Mouse (Mus musculus) CH12.LX (cell line): Measurements from ENCODE around the gene Fosl2. TPM values are rescaled to one million over a fixed set of nuclear protein-coding genes. Genes with fewer than 3 reads are reported as not detected.

ENCODE experiments used
- DNase-seq: peaks from one replicate; pipeline ENCODE4 v3.0.0-alpha.2; 2013; ENCODE audit errors: extremely low read depth
- H3K27ac ChIP-seq: 2 replicates; pipeline ENCODE4 v1.5.1; 2012; ENCODE audit warnings: low read depth, mild to moderate bottlenecking, control low read depth, moderate library complexity; ENCODE audit not compliant: insufficient read depth
- H3K27me3 ChIP-seq: replicated peaks from 2 replicates; pipeline ENCODE3; 2012; ENCODE audit warnings: inconsistent platforms
- H3K36me3 ChIP-seq, 2 experiments: replicated peaks in 1 of 2; 2 replicates each; pipeline versions ENCODE3 to v1.6.1; 2012; ENCODE audit warnings: inconsistent platforms in 1 of 2, low read length in 1 of 2, mild to moderate bottlenecking in 1 of 2, mixed read lengths in 1 of 2, moderate library complexity in 1 of 2; ENCODE audit not compliant: control insufficient read depth in 1 of 2, insufficient read depth in 1 of 2
- H3K4me1 ChIP-seq, 2 experiments: 2 replicates each; pipeline ENCODE4 v1.6.1; 2012; ENCODE audit warnings: inconsistent platforms in 1 of 2, moderate library complexity in 1 of 2; ENCODE audit not compliant: insufficient read depth in 2 of 2, control insufficient read depth in 1 of 2
- H3K4me2 ChIP-seq: 2 replicates; pipeline ENCODE4 v1.6.1; 2012; ENCODE audit warnings: low read depth, mild to moderate bottlenecking, control low read depth; ENCODE audit not compliant: poor library complexity, insufficient read depth, severe bottlenecking
- H3K4me3 ChIP-seq, 3 experiments: fragments of 150-350 bp in 1 of 3; sonication (generic) in 1 of 3; replicated peaks in 1 of 3; 2 replicates each; pipeline versions ENCODE3 to v1.5.1; 2011 to 2012; ENCODE audit warnings: low read depth in 2 of 3, low read length in 2 of 3, mild to moderate bottlenecking in 2 of 3, moderate library complexity in 2 of 3, control low read depth in 1 of 3, improper control_type of control experiment in 1 of 3, inconsistent platforms in 1 of 3, mixed read lengths in 1 of 3; ENCODE audit not compliant: poor library complexity in 1 of 3
- H3K79me2 ChIP-seq: replicated peaks from 2 replicates; pipeline ENCODE4 v1.6.1; 2012; ENCODE audit warnings: mild to moderate bottlenecking, moderate library complexity; ENCODE audit not compliant: control insufficient read depth, poor library complexity, insufficient read depth, severe bottlenecking; ENCODE audit errors: extremely low read depth
- H3K9ac ChIP-seq: 2 replicates; pipeline ENCODE4 v1.6.1; 2012; ENCODE audit warnings: low read depth, mild to moderate bottlenecking, control low read depth, moderate library complexity; ENCODE audit not compliant: insufficient read depth
- H3K9me3 ChIP-seq: replicated peaks from 2 replicates; pipeline ENCODE3; 2012; ENCODE audit warnings: low read length, inconsistent platforms, mixed read lengths
- BHLHE40 ChIP-seq: IDR thresholded peaks from 2 replicates; pipeline ENCODE4 v1.6.1; 2011; ENCODE audit warnings: mild to moderate bottlenecking, low read depth, low read length, improper control_type of control experiment
- CHD1 ChIP-seq: IDR thresholded peaks from 2 replicates; pipeline ENCODE4 v1.6.1; 2012; ENCODE audit warnings: low read depth, low read length, improper control_type of control experiment, inconsistent platforms
- CHD2 ChIP-seq: IDR thresholded peaks from 2 replicates; pipeline ENCODE4 v1.6.1; 2011; ENCODE audit warnings: low read length, improper control_type of control experiment
- CTCF ChIP-seq, 2 experiments: IDR thresholded peaks in 1 of 2; conservative IDR thresholded peaks in 1 of 2; 2 replicates each; pipeline ENCODE4 v1.5.1; 2011 to 2012; ENCODE audit warnings: low read depth in 2 of 2, low read length in 2 of 2, improper control_type of control experiment in 1 of 2, inconsistent platforms in 1 of 2, mild to moderate bottlenecking in 1 of 2, moderate library complexity in 1 of 2
- E2F4 ChIP-seq: IDR thresholded peaks from 2 replicates; pipeline ENCODE4 v1.6.1; 2011; ENCODE audit warnings: low read depth, low read length, improper control_type of control experiment; ENCODE audit not compliant: insufficient replicate concordance
- ELF1 ChIP-seq: IDR thresholded peaks from 2 replicates; pipeline ENCODE4 v1.6.1; 2014; ENCODE audit warnings: low read depth, mild to moderate bottlenecking, inconsistent platforms, low read length, improper control_type of control experiment
- EP300 ChIP-seq: IDR thresholded peaks from 2 replicates; pipeline ENCODE4 v1.6.1; 2011; ENCODE audit warnings: low read length, improper control_type of control experiment
- ETS1 ChIP-seq: conservative IDR thresholded peaks from 2 replicates; pipeline ENCODE4 v1.6.1; 2012; ENCODE audit warnings: low read depth, mild to moderate bottlenecking, inconsistent platforms, low read length, improper control_type of control experiment, moderate library complexity
- GABPA ChIP-seq: IDR thresholded peaks from 2 replicates; pipeline ENCODE4 v1.6.1; 2012; ENCODE audit warnings: low read depth, low read length, improper control_type of control experiment, inconsistent platforms; ENCODE audit not compliant: insufficient replicate concordance
- HCFC1 ChIP-seq: IDR thresholded peaks from 2 replicates; pipeline ENCODE4 v1.6.1; 2012; ENCODE audit warnings: low read depth, mild to moderate bottlenecking, inconsistent platforms, low read length, improper control_type of control experiment
- IRF4 ChIP-seq: IDR thresholded peaks from 2 replicates; pipeline ENCODE4 v1.6.1; 2014; ENCODE audit warnings: low read depth, mild to moderate bottlenecking, inconsistent platforms, low read length, improper control_type of control experiment
- JUN ChIP-seq: IDR thresholded peaks from 2 replicates; pipeline ENCODE4 v1.6.1; 2011; ENCODE audit warnings: low read depth, mild to moderate bottlenecking, low read length, improper control_type of control experiment, moderate library complexity; ENCODE audit not compliant: insufficient read depth
- JUND ChIP-seq: conservative IDR thresholded peaks from 2 replicates; pipeline ENCODE4 v1.6.1; 2011; ENCODE audit warnings: low read depth, low read length, improper control_type of control experiment
- KAT2A ChIP-seq: IDR thresholded peaks from 2 replicates; pipeline ENCODE4 v1.6.1; 2012; ENCODE audit warnings: low read length, improper control_type of control experiment, inconsistent platforms; ENCODE audit not compliant: insufficient replicate concordance
- MAFK ChIP-seq: IDR thresholded peaks from 2 replicates; pipeline ENCODE4 v1.6.1; 2011; ENCODE audit warnings: low read length, improper control_type of control experiment; ENCODE audit not compliant: insufficient replicate concordance
- MAX ChIP-seq: IDR thresholded peaks from 2 replicates; pipeline ENCODE4 v1.6.1; 2011; ENCODE audit warnings: low read length, improper control_type of control experiment
- MAZ ChIP-seq: IDR thresholded peaks from 2 replicates; pipeline ENCODE4 v1.6.1; 2012; ENCODE audit warnings: low read depth, mild to moderate bottlenecking, inconsistent platforms, low read length, improper control_type of control experiment, moderate library complexity
- MEF2A ChIP-seq: IDR thresholded peaks from 2 replicates; pipeline ENCODE4 v1.6.1; 2014; ENCODE audit warnings: low read depth, mild to moderate bottlenecking, inconsistent platforms, low read length, improper control_type of control experiment, borderline replicate concordance
- MXI1 ChIP-seq: IDR thresholded peaks from 2 replicates; pipeline ENCODE4 v1.6.1; 2011; ENCODE audit warnings: mild to moderate bottlenecking, low read depth, low read length, improper control_type of control experiment
- MYC ChIP-seq: IDR thresholded peaks from 2 replicates; pipeline ENCODE4 v1.6.1; 2011; ENCODE audit warnings: low read depth, mild to moderate bottlenecking, improper control_type of control experiment, low read length
- NELFE ChIP-seq: IDR thresholded peaks from 2 replicates; pipeline ENCODE4 v1.6.1; 2011; ENCODE audit warnings: low read depth, low read length, improper control_type of control experiment
- NRF1 ChIP-seq: IDR thresholded peaks from 2 replicates; pipeline ENCODE4 v1.6.1; 2014; ENCODE audit warnings: low read depth, mild to moderate bottlenecking, inconsistent platforms, low read length, improper control_type of control experiment, moderate library complexity
- PAX5 ChIP-seq: IDR thresholded peaks from 2 replicates; pipeline ENCODE4 v1.6.1; 2012; ENCODE audit warnings: low read length, inconsistent platforms, mixed read lengths
- POLR2A ChIP-seq: IDR thresholded peaks from 2 replicates; pipeline ENCODE4 v1.6.1; 2011; ENCODE audit warnings: low read depth, mild to moderate bottlenecking, improper control_type of control experiment, low read length
- POLR2AphosphoS2 ChIP-seq: IDR thresholded peaks from 2 replicates; pipeline ENCODE4 v1.6.1; 2011; ENCODE audit warnings: low read depth, low read length, improper control_type of control experiment
- RAD21 ChIP-seq: IDR thresholded peaks from 2 replicates; pipeline ENCODE4 v1.6.1; 2011; ENCODE audit warnings: low read depth, mild to moderate bottlenecking, low read length, improper control_type of control experiment, moderate library complexity
- RCOR1 ChIP-seq: conservative IDR thresholded peaks from 2 replicates; pipeline ENCODE4 v1.6.1; 2012; ENCODE audit warnings: low read depth, mild to moderate bottlenecking, inconsistent platforms, low read length, improper control_type of control experiment
- SIN3A ChIP-seq: IDR thresholded peaks from 2 replicates; pipeline ENCODE4 v1.6.1; 2012; ENCODE audit warnings: low read length, improper control_type of control experiment, inconsistent platforms
- SMC3 ChIP-seq: IDR thresholded peaks from 2 replicates; pipeline ENCODE4 v1.6.1; 2011; ENCODE audit warnings: low read depth, low read length, improper control_type of control experiment
- TBP ChIP-seq: conservative IDR thresholded peaks from 2 replicates; pipeline ENCODE4 v1.6.1; 2011; ENCODE audit warnings: low read depth, low read length, improper control_type of control experiment
- TCF12 ChIP-seq: IDR thresholded peaks from 2 replicates; pipeline ENCODE4 v1.6.1; 2014; ENCODE audit warnings: low read depth, mild to moderate bottlenecking, inconsistent platforms, low read length, improper control_type of control experiment
- UBTF ChIP-seq: IDR thresholded peaks from 2 replicates; pipeline ENCODE4 v1.6.1; 2012; ENCODE audit warnings: low read depth, mild to moderate bottlenecking, inconsistent platforms, low read length, improper control_type of control experiment, moderate library complexity
- USF1 ChIP-seq: IDR thresholded peaks from 2 replicates; pipeline ENCODE4 v1.6.1; 2014; ENCODE audit warnings: low read depth, mild to moderate bottlenecking, inconsistent platforms, low read length, improper control_type of control experiment
- USF2 ChIP-seq: conservative IDR thresholded peaks from 2 replicates; pipeline ENCODE4 v1.6.1; 2011; ENCODE audit warnings: low read depth, low read length, improper control_type of control experiment
- ZC3H11A ChIP-seq: IDR thresholded peaks from 2 replicates; pipeline ENCODE4 v1.6.1; 2012; ENCODE audit warnings: low read depth, mild to moderate bottlenecking, inconsistent platforms, low read length, improper control_type of control experiment
- ZKSCAN1 ChIP-seq: IDR thresholded peaks from 2 replicates; pipeline ENCODE4 v1.6.1; 2012; ENCODE audit warnings: low read depth, inconsistent platforms, low read length, improper control_type of control experiment, borderline replicate concordance
- ZMIZ1 ChIP-seq: IDR thresholded peaks from 2 replicates; pipeline ENCODE4 v1.6.1; 2012; ENCODE audit warnings: low read depth, mild to moderate bottlenecking, inconsistent platforms, low read length, improper control_type of control experiment
- ZNF384 ChIP-seq: IDR thresholded peaks from 2 replicates; pipeline ENCODE4 v1.6.1; 2012; ENCODE audit warnings: low read depth, low read length, improper control_type of control experiment, inconsistent platforms
- dilution Hi-C: fragments of 300-500 bp; cut with MboI; formaldehyde crosslinking; loops from 2 replicates; pipeline ENCODE4 v1.14.3; 2020; ENCODE audit warnings: low sequenced_read_pairs; ENCODE audit not compliant: extremely low pct_unique_long_range_greater_than_20kb, extremely low pct_ligation_motif_present
- in situ Hi-C: fragments of 300-500 bp; cut with MboI; formaldehyde crosslinking; loops from 3 replicates; pipeline ENCODE4 v1.14.3; 2019; ENCODE audit warnings: low sequenced_read_pairs, low pct_ligation_motif_present, low pct_unique_long_range_greater_than_20kb, mixed read lengths
- polyA plus RNA-seq: library from polyadenylated mRNA; unstranded; fragments of >175 nt; gene quantifications from 2 replicates; pipeline ENCODE4 v1.2.1, GENCODE M21; 2012; ENCODE audit warnings: low read depth; ENCODE audit not compliant: insufficient read length
- total RNA-seq, 2 experiments: library from RNA; depleted of rRNA; stranded (reverse); fragments of 300-350 nt in 1 of 2; fragments of >200 nt in 1 of 2; gene quantifications; 2 replicates each; pipeline ENCODE4 v1.2.3; 2012 to 2014

The Fosl2 gene
- total and polyA plus RNA-seq, 3 experiments, result 0.23 to 0.91 (median 0.59) TPM

DNA sequence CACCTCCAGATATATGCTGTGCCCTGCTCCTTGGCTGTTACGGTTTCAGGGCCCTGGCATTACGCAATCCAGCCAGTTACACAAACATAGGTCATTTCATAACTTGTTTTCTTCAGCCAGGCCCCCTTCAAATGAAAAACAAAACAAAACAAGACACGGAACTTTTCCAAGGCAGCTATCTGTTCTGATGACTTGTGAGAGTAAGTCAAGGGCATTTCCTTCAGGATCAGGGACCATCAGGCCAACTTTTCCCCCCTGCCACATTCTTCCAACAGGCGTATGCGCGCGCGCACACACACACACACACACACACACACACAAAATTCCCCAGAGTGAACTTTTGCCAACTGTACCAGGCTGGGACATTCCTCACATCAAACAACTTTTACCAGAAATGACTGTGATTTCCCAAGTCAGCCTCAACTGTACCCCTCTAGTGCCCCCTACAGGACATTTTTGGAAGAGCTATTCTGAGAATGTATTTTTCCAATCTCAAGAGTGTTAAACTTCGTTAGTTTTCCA lies 4.0 kb downstream of the Fosl2 start:
- in situ Hi-C loops, result loop anchor here (10.0 kb wide), 2 partner anchors 445 to 575 kb away; partner anchors contain the start of genes Babam2 and Rbks
- peaks cover 0 to 3% of the 10 kb centered on the region in 2 experiments; a peak in 2 of 4 replicates for H3K4me1 ChIP-seq
- H3K27ac ChIP-seq, result no peak overlapping the region
- H3K4me2 ChIP-seq, result peak overlapping the region; percentile 67; the same call in 1 of the 2 replicates
- no peaks in the 10 kb centered on the region for H3K36me3 ChIP-seq
- H3K79me2 ChIP-seq, result no peaks in the 10 kb centered on the region
- no peak overlapping the region for H3K4me3 ChIP-seq
- H3K27me3 ChIP-seq, result peaks cover 6% of the 10 kb centered on the region
- peak; percentile 62 for DNase-seq
- H3K9ac ChIP-seq, result no peak overlapping the region
- dilution Hi-C loops, result no loop called here
- no peaks in the 10 kb centered on the region for H3K9me3 ChIP-seq
- TF ChIP-seq ZC3H11A (peak; percentile 61), MEF2A (peak; percentile 57), NELFE (no peak), MXI1 (no peak), KAT2A (no peak), TBP (no peak), NRF1 (peak; percentile 64), UBTF (no peak), POLR2A (no peak), ZNF384 (no peak), E2F4 (no peak), MYC (no peak), SIN3A (no peak), HCFC1 (no peak), EP300 (peak; percentile 58), BHLHE40 (peak; percentile 54), ELF1 (no peak), ZMIZ1 (no peak), CHD2 (no peak), IRF4 (peak; percentile 96), ETS1 (peak; percentile 54; the same call in 1 of the 2 replicates), PAX5 (no peak), GABPA (no peak), MAZ (0 out of 2 replicates have a peak, but pooled peaks have one; percentile 26), TCF12 (0 out of 2 replicates have a peak, but pooled peaks have one; percentile 12), ZKSCAN1 (no peak), JUN (peak; percentile 57; the same call in 1 of the 2 replicates), CTCF (conservative IDR thresholded peaks at IDR 0.05 in 1 of 2, IDR thresholded peaks at IDR 0.05 in 1 of 2; ENCODE audit: low read depth in 2 of 2, low read length in 2 of 2) (peak; percentile 58 to 91), JUND (peak; percentile 86), SMC3 (peak; percentile 78), USF2 (no peak), MAFK (no peak), MAX (no peak), USF1 (no peak), POLR2AphosphoS2 (no peak), RCOR1 (no peak), CHD1 (no peak), RAD21 (peak; percentile 96)
